Mouse (Mus musculus): ENCODE results near the gene Iqch. TPM values are rescaled to one million over a fixed set of nuclear protein-coding genes. Genes with fewer than 3 reads are reported as not detected.

The Iqch gene
- polyA plus RNA-seq, 2 experiments: 0.05 to 0.11 TPM

- no peaks in the 10 kb centered on the region for H3K9me3 ChIP-seq (ENCODE audit: control insufficient read depth, low read length)
- H3K27me3 ChIP-seq (ENCODE audit: control insufficient read depth, insufficient read depth, low read length): no peaks in the 10 kb centered on the region
- ATAC-seq (ENCODE audit: low FRiP score, low read depth) (no peak), DNase-seq (ENCODE audit: low spot score) (peak; percentile 26)
- H3K9ac ChIP-seq (ENCODE audit: low read depth, low read length, severe bottlenecking): no peak overlapping the region
- 34% methylated on average over 9 of the region's 9 CpGs for WGBS
- no peak for TF ChIP-seq POLR2A (IDR thresholded peaks at IDR 0.05; ENCODE audit: borderline replicate concordance, extremely low read depth, insufficient read depth, insufficient read length)
- no peaks in the 10 kb centered on the region for H3K4me1 ChIP-seq (ENCODE audit: control insufficient read depth, insufficient read depth, low read length)
- H3K36me3 ChIP-seq (ENCODE audit: control insufficient read depth, insufficient read depth, low read length): no peaks in the 10 kb centered on the region
- no peak overlapping the region for H3K4me3 ChIP-seq (replicated peaks; ENCODE audit: low read length)
- H3K27ac ChIP-seq (replicated peaks; ENCODE audit: low read depth, low read length): no peak overlapping the region
- H3K4me2 ChIP-seq (replicated peaks; ENCODE audit: low read depth, low read length, severe bottlenecking): no peak overlapping the region
Observed at GRCm38 (mm10) chr9:63421096-63421736, 181.1 kb downstream of the Iqch start.

- Histone ChIP-seq H3K36me3 (ENCODE audit: control insufficient read depth, insufficient read depth, low read length) (no peaks in the 10 kb centered on the region), H3K27ac (replicated peaks; ENCODE audit: low read depth, low read length) (no peak overlapping the region), H3K9me3 (ENCODE audit: control insufficient read depth, low read length) (no peaks in the 10 kb centered on the region), H3K4me2 (replicated peaks; ENCODE audit: low read depth, low read length, severe bottlenecking) (no peak overlapping the region), H3K4me1 (ENCODE audit: control insufficient read depth, insufficient read depth, low read length) (no peaks in the 10 kb centered on the region), H3K4me3 (replicated peaks; ENCODE audit: low read length) (no peak overlapping the region), H3K27me3 (ENCODE audit: control insufficient read depth, insufficient read depth, low read length) (no peaks in the 10 kb centered on the region), H3K9ac (ENCODE audit: low read depth, low read length, severe bottlenecking) (no peak overlapping the region)
- ATAC-seq (ENCODE audit: low FRiP score, low read depth) (no peak), DNase-seq (ENCODE audit: low spot score) (no peak)
- WGBS: 43% methylated on average over 6 of the region's 6 CpGs
- TF ChIP-seq POLR2A (IDR thresholded peaks at IDR 0.05; ENCODE audit: borderline replicate concordance, extremely low read depth, insufficient read depth, insufficient read length): no peak
Observed at GRCm38 (mm10) chr9:63420396-63420795, 181.9 kb downstream of the Iqch start.

GRCm38 (mm10) chr9:63400176-63400575 lies 202.1 kb downstream of the Iqch start:
- WGBS: 74% methylated on average over 1 of the region's 1 CpGs
- Histone ChIP-seq H3K27ac (replicated peaks; ENCODE audit: low read depth, low read length) (no peak overlapping the region), H3K9ac (ENCODE audit: low read depth, low read length, severe bottlenecking) (no peak overlapping the region), H3K4me1 (ENCODE audit: control insufficient read depth, insufficient read depth, low read length) (peaks cover 2% of the 10 kb centered on the region; the same call in 1 of the 2 replicates), H3K9me3 (ENCODE audit: control insufficient read depth, low read length) (no peaks in the 10 kb centered on the region), H3K4me2 (replicated peaks; ENCODE audit: low read depth, low read length, severe bottlenecking) (no peak overlapping the region), H3K4me3 (replicated peaks; ENCODE audit: low read length) (no peak overlapping the region), H3K27me3 (ENCODE audit: control insufficient read depth, insufficient read depth, low read length) (no peaks in the 10 kb centered on the region), H3K36me3 (ENCODE audit: control insufficient read depth, insufficient read depth, low read length) (no peaks in the 10 kb centered on the region)
- TF ChIP-seq POLR2A (IDR thresholded peaks at IDR 0.05; ENCODE audit: borderline replicate concordance, extremely low read depth, insufficient read depth, insufficient read length): no peak
- DNase-seq (ENCODE audit: low spot score): no peak
- no peak for ATAC-seq (ENCODE audit: low FRiP score, low read depth)

GRCm38 (mm10) chr9:63399463-63399815 lies 202.9 kb downstream of the Iqch start:
- no peak for TF ChIP-seq POLR2A (IDR thresholded peaks at IDR 0.05; ENCODE audit: borderline replicate concordance, extremely low read depth, insufficient read depth, insufficient read length)
- H3K9ac ChIP-seq (ENCODE audit: low read depth, low read length, severe bottlenecking): peak overlapping the region; percentile 69
- DNase-seq (ENCODE audit: low spot score): no peak
- no peaks in the 10 kb centered on the region for H3K9me3 ChIP-seq (ENCODE audit: control insufficient read depth, low read length)
- peaks cover 2% of the 10 kb centered on the region; the same call in 1 of the 2 replicates for H3K4me1 ChIP-seq (ENCODE audit: control insufficient read depth, insufficient read depth, low read length)
- no peak overlapping the region for H3K27ac ChIP-seq (replicated peaks; ENCODE audit: low read depth, low read length)
- no peaks in the 10 kb centered on the region for H3K27me3 ChIP-seq (ENCODE audit: control insufficient read depth, insufficient read depth, low read length)
- H3K36me3 ChIP-seq (ENCODE audit: control insufficient read depth, insufficient read depth, low read length): no peaks in the 10 kb centered on the region
- H3K4me2 ChIP-seq (replicated peaks; ENCODE audit: low read depth, low read length, severe bottlenecking): peak overlapping the region; percentile 61
- ATAC-seq (ENCODE audit: low FRiP score, low read depth): 0 out of 2 replicates have a peak, but pooled peaks have one; percentile 17
- peak overlapping the region; percentile 82 for H3K4me3 ChIP-seq (replicated peaks; ENCODE audit: low read length)
- WGBS: 6% methylated on average over 8 of the region's 8 CpGs

- H3K9ac ChIP-seq (ENCODE audit: low read depth, low read length, severe bottlenecking): peak within 1 kb of the TSS; percentile 69
- ATAC-seq (ENCODE audit: low FRiP score, low read depth) (peak; percentile 91), DNase-seq (ENCODE audit: low spot score) (peak; percentile 86)
- 0 out of 2 replicates have a peak, but pooled peaks have one; percentile 45 for TF ChIP-seq POLR2A (IDR thresholded peaks at IDR 0.05; ENCODE audit: borderline replicate concordance, extremely low read depth, insufficient read depth, insufficient read length)
- peak within 1 kb of the TSS; percentile 82 for H3K4me3 ChIP-seq (replicated peaks; ENCODE audit: low read length)
- no peaks in the 10 kb centered on the region for H3K36me3 ChIP-seq (ENCODE audit: control insufficient read depth, insufficient read depth, low read length)
- H3K4me1 ChIP-seq (ENCODE audit: control insufficient read depth, insufficient read depth, low read length): peaks cover 2% of the 10 kb centered on the region; the same call in 1 of the 2 replicates
- H3K4me2 ChIP-seq (replicated peaks; ENCODE audit: low read depth, low read length, severe bottlenecking): peak within 1 kb of the TSS; percentile 61
- no peaks in the 10 kb centered on the region for H3K9me3 ChIP-seq (ENCODE audit: control insufficient read depth, low read length)
- H3K27me3 ChIP-seq (ENCODE audit: control insufficient read depth, insufficient read depth, low read length): no peaks in the 10 kb centered on the region
- no peak within 1 kb of the TSS; the same call in 1 of the 2 replicates for H3K27ac ChIP-seq (replicated peaks; ENCODE audit: low read depth, low read length)
- 2% methylated on average over 43 of the region's 74 CpGs for WGBS
Observed at GRCm38 (mm10) chr9:63398611-63399462, 203.5 kb downstream of the Iqch start, which contains the start of gene 2300009A05Rik. Gene 2300009A05Rik (minus strand): TSS chr9:63399246.
